In the genomic region with DNA sequence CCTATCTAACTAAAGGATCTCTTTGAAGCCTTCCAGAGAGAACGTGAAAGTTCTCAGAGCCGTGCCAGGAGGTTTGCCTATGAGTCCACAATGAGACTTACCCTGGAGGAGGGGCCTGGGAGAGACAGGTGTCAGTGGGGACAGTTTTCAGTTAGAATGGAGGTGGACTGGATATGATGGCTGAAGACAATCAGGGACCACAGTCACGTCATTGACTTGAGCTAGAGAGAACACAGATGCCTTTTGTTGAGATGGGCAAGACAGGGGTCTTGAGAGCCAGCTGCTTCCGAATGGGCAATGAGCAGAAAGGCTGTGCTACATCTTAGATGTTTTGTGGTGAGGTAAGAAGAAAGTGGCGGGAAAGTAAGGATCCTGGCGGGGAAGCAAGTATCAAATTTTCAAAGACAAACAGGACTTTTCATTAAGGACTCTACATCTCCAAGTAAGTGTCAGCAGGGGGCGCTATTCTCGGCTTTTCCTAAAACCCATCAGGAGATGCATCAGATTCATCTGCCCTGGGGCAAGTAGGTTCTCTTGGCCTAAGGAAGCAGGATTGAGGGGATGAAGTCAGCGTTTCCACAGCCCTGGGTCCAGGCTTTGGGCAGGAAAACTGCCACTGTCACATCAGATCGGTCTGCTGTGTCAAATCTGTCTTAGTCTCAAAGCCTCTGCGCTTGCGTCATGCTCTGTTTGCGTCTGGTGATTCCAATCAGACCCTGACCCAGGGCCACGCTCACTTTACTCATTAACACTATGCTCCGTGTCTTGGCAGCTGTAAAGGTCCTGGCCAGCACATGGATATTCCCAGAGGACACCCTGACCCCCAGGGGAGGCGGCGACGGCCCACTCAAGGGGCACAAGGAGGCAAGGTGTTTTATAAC, we compare ENCODE assay signal across 8 mouse cellular contexts. TPM values are rescaled to one million over a fixed set of nuclear protein-coding genes. Genes with fewer than 3 reads are reported as not detected.
DNase-seq lines count a peak whose midpoint lies in the region; ATAC-seq and TF ChIP-seq lines count a peak whose summit lies in the region.

No protein-coding gene starts in this region.

- H3K27me3 ChIP-seq in cerebellum, adult 2 months (ENCODE audit: control insufficient read depth, insufficient read depth, low read length) = no peaks in the 10 kb centered on the region

- no peak overlapping the region for H3K4me3 ChIP-seq in cerebellum, adult 2 months (replicated peaks; ENCODE audit: insufficient read depth, low read depth, low read length)

- H3K4me1 ChIP-seq in cerebellum, adult 2 months (ENCODE audit: control insufficient read depth, insufficient read depth, low read length) = no peaks in the 10 kb centered on the region

- WGBS in cerebellum, adult 2 months = 55% methylated on average over 18 of the region's 18 CpGs

- intact Hi-C loops in left cerebral cortex, postnatal 25 days (cut with DNase I) = loop anchor here (5.0 kb wide), 2 partner anchors 217 to 307 kb away; no protein-coding TSS in a partner anchor

- H3K27ac ChIP-seq in cerebellum, adult 2 months (ENCODE audit: insufficient read depth, low read length) = no peak overlapping the region

- 0 out of 2 replicates have a peak, but pooled peaks have one; percentile 8 for ATAC-seq in megakaryocyte-erythroid progenitor cell, adult 5-6 weeks (replicated peaks; ENCODE audit: low FRiP score, low TSS enrichment, poor library complexity, severe bottlenecking)
- ATAC-seq in granulocyte monocyte progenitor cell, adult 5-6 weeks (replicated peaks; ENCODE audit: poor library complexity, severe bottlenecking) = no peak

- DNase-seq in cerebellum, adult 2 months = no peak
- no peak for DNase-seq in cerebellum, adult 11 months
- DNase-seq in thymus, postnatal 0 days (ENCODE audit: low spot score) = peak; percentile 70
- DNase-seq in thymus, postnatal 36 days = no peak
- DNase-seq in kidney, adult 8-10 months = peak; percentile 67 to 75
- DNase-seq in left cerebral cortex, postnatal 25 days (ENCODE audit: low spot score in 2 of 2) = no peak

- TF ChIP-seq POLR2A in cerebellum, adult 2 months (IDR thresholded peaks at IDR 0.05; ENCODE audit: borderline replicate concordance, insufficient read depth, low read length) = no peak

- peak; percentile 12; the same call in 1 of the 2 replicates for TF ChIP-seq CTCF in cerebellum, adult 2 months (IDR thresholded peaks at IDR 0.05; ENCODE audit: borderline replicate concordance, insufficient read depth, low read depth, low read length)

RNA-seq across cellular contexts. Expression of gene Scgb3a1, which starts 13.1 kb away (rescaled TPM):
- 0.40 TPM in 1 of 2 replicates, not detected in the other for polyA plus RNA-seq in cerebellum, adult 2 months (2012; rRNA removed)
- polyA plus RNA-seq in thymus, postnatal 0 days (2015; fragmentation: Nextera tagmentation; extraction: Ambion mirVana) = 2.5 and 5.7 TPM in 2 replicates
- not detected in 2 replicates for total RNA-seq in megakaryocyte-erythroid progenitor cell, adult 5-6 weeks (2014; fragmentation: Nextera tagmentation)
- not detected in 2 replicates for total RNA-seq in megakaryocyte-erythroid progenitor cell, adult 5-6 weeks (2017)
- total RNA-seq in granulocyte monocyte progenitor cell, adult 5-6 weeks (2014; fragmentation: Nextera tagmentation) = 0.86 TPM in 1 of 2 replicates, not detected in the other
- total RNA-seq in granulocyte monocyte progenitor cell, adult 5-6 weeks (2017) = not detected in 2 replicates
- under 1 TPM in 1 of 2 experiments, not detected in 1; 0.78 TPM for total RNA-seq in left cerebral cortex, postnatal 25 days (2021)

RNA-seq across cellular contexts. Expression of gene Flt4, which starts 41.3 kb away (rescaled TPM):
- 2.2 and 2.3 TPM in 2 replicates for polyA plus RNA-seq in cerebellum, adult 2 months (2012; rRNA removed)
- 0.31 and 0.35 TPM in 2 replicates for polyA plus RNA-seq in thymus, postnatal 0 days (2015; fragmentation: Nextera tagmentation; extraction: Ambion mirVana)
- total RNA-seq in megakaryocyte-erythroid progenitor cell, adult 5-6 weeks (2014; fragmentation: Nextera tagmentation) = not detected in 2 replicates
- not detected in 2 replicates for total RNA-seq in megakaryocyte-erythroid progenitor cell, adult 5-6 weeks (2017)
- 0.32 TPM in 1 of 2 replicates, not detected in the other for total RNA-seq in granulocyte monocyte progenitor cell, adult 5-6 weeks (2014; fragmentation: Nextera tagmentation)
- total RNA-seq in granulocyte monocyte progenitor cell, adult 5-6 weeks (2017) = 0.10 TPM in 1 of 2 replicates, not detected in the other
- 1 to 10 TPM; 2.3 to 2.6 TPM for total RNA-seq in left cerebral cortex, postnatal 25 days (2021)

Comparison
In these comparisons a context has a peak if more than half of its experiments do, and no peak if none do; other contexts are left out.
1. DNase-seq: peak in thymus, postnatal 0 days (single experiment) and kidney, adult 8-10 months (2 of 2); none in cerebellum, adult 2 months (0 of 2), cerebellum, adult 11 months (single experiment), thymus, postnatal 36 days (0 of 2) and left cerebral cortex, postnatal 25 days (0 of 2).